Mouse (Mus musculus) embryonic facial prominence, embryonic 14.5 days (tissue): ENCODE data around the gene Zfp568. TPM values are rescaled to one million over a fixed set of nuclear protein-coding genes. Genes with fewer than 3 reads are reported as not detected.
A peak's percentile ranks its signal among the peaks of the same experiment; 100 is the strongest.

Experiments
- ATAC-seq: fragments of 200-750 bp; cut with Nextera tagmentation; 2 replicates; pipeline ENCODE4 v1.8.0; 2017; ENCODE audit warnings: low read depth, moderate number of reproducible peaks, moderate TSS enrichment
- DNase-seq: peaks from one replicate; pipeline ENCODE4 v3.0.0-alpha.2; 2015; ENCODE audit warnings: low spot score
- H3K27ac ChIP-seq: fragments of 300-500 bp; sonication (generic); replicated peaks from 2 replicates; pipeline ENCODE4 v1.5.1; 2014; ENCODE audit warnings: low read depth, mild to moderate bottlenecking, low read length, moderate library complexity
- H3K27me3 ChIP-seq: fragments of 300-500 bp; sonication (generic); replicated peaks from 2 replicates; pipeline ENCODE4 v1.6.1; 2014; ENCODE audit warnings: low read length; ENCODE audit not compliant: control insufficient read depth, insufficient read depth
- H3K36me3 ChIP-seq: fragments of 300-500 bp; sonication (generic); 2 replicates; pipeline ENCODE4 v1.6.1; 2014; ENCODE audit warnings: low read length, mixed read lengths; ENCODE audit not compliant: control insufficient read depth, insufficient read depth
- H3K4me1 ChIP-seq: fragments of 300-500 bp; sonication (generic); 2 replicates; pipeline ENCODE4 v1.6.1; 2014; ENCODE audit warnings: antibody characterized with exemption, low read length; ENCODE audit not compliant: control insufficient read depth, insufficient read depth
- H3K4me2 ChIP-seq: fragments of 300-500 bp; sonication (generic); 2 replicates; pipeline ENCODE4 v1.6.1; 2014; ENCODE audit warnings: low read depth, mild to moderate bottlenecking, low read length, moderate library complexity, mixed read lengths
- H3K4me3 ChIP-seq: fragments of 300-500 bp; sonication (generic); 2 replicates; pipeline ENCODE4 v1.5.1; 2014; ENCODE audit warnings: low read depth, mild to moderate bottlenecking, low read length
- H3K9ac ChIP-seq: fragments of 300-500 bp; sonication (generic); 2 replicates; pipeline ENCODE4 v1.6.1; 2014; ENCODE audit warnings: low read depth, mild to moderate bottlenecking, low read length, moderate library complexity, mixed read lengths
- H3K9me3 ChIP-seq: fragments of 300-500 bp; sonication (generic); 2 replicates; pipeline ENCODE4 v1.6.1; 2016; ENCODE audit warnings: low read length; ENCODE audit not compliant: control insufficient read depth
- WGBS: fragments of 180-500 bp; shearing (Covaris S2); extraction: QIAGEN DNeasy Blood & Tissue Kit; methylation state at CpG from one replicate; pipeline ENCODE4 v1.1.7; 2014; 5-methylcytosine and 5-hydroxymethylcytosine counted together
- polyA plus RNA-seq: library from polyadenylated mRNA; unstranded; fragments of >200 nt; fragmentation: Nextera tagmentation; extraction: Ambion mirVana; gene quantifications from 2 replicates; pipeline ENCODE4 v1.2.1, GENCODE M21; 2014

Gene Zfp568
- 29.5 and 29.9 TPM in 2 replicates for polyA plus RNA-seq

GRCm38 (mm10) chr7:29983690-29984380, at the start of gene Zfp568:
Zfp568 (plus strand) TSS chr7:29983955.
- under 1% methylated on average over 41 of the region's 62 CpGs for WGBS
- peak; percentile 96 for DNase-seq
- peak within 1 kb of the TSS; percentile 95 for H3K27ac ChIP-seq
- peak within 1 kb of the TSS; percentile 88 for H3K9ac ChIP-seq
- peaks cover 11% of the 10 kb centered on the region; the same call in 1 of the 2 replicates for H3K4me1 ChIP-seq
- H3K36me3 ChIP-seq = peaks cover 27% of the 10 kb centered on the region
- H3K4me2 ChIP-seq = peak within 1 kb of the TSS; percentile 75
- peak; percentile 92 for ATAC-seq
- H3K9me3 ChIP-seq = 0 out of 2 replicates have a peak, but pooled peaks cover 3% of the 10 kb centered on the region
- no peaks in the 10 kb centered on the region for H3K27me3 ChIP-seq
- H3K4me3 ChIP-seq = peak within 1 kb of the TSS; percentile 89

GRCm38 (mm10) chr7:29938856-29939255, 44.9 kb upstream of the Zfp568 start:
- H3K9me3 ChIP-seq = no peaks in the 10 kb centered on the region
- DNase-seq (no peak), ATAC-seq (no peak)
- H3K27ac ChIP-seq = no peak overlapping the region
- no peaks in the 10 kb centered on the region for H3K27me3 ChIP-seq
- no peaks in the 10 kb centered on the region for H3K4me1 ChIP-seq
- 70% methylated on average over 6 of the region's 6 CpGs for WGBS
- no peak overlapping the region for H3K4me3 ChIP-seq
- no peak overlapping the region for H3K4me2 ChIP-seq
- H3K36me3 ChIP-seq = peaks cover 71% of the 10 kb centered on the region
- H3K9ac ChIP-seq = no peak overlapping the region

- H3K27ac ChIP-seq = no peak overlapping the region
- ATAC-seq (no peak), DNase-seq (peak; percentile 1)
- 85% methylated on average over 11 of the region's 11 CpGs for WGBS
- H3K27me3 ChIP-seq = no peaks in the 10 kb centered on the region
- H3K4me2 ChIP-seq = no peak overlapping the region
- H3K9me3 ChIP-seq = no peaks in the 10 kb centered on the region
- no peak overlapping the region for H3K4me3 ChIP-seq
- H3K4me1 ChIP-seq = no peaks in the 10 kb centered on the region
- H3K36me3 ChIP-seq = peaks cover 55% of the 10 kb centered on the region
- no peak overlapping the region for H3K9ac ChIP-seq
These were observed 42.7 kb upstream of the Zfp568 start for GRCm38 (mm10) chr7:29941027-29941426.

GRCm38 (mm10) chr7:29942740-29943139, 41.0 kb upstream of the Zfp568 start:
- Histone ChIP-seq H3K36me3 (peaks cover 44% of the 10 kb centered on the region), H3K4me2 (no peak overlapping the region), H3K27ac (no peak overlapping the region), H3K4me1 (no peaks in the 10 kb centered on the region), H3K9ac (no peak overlapping the region), H3K27me3 (no peaks in the 10 kb centered on the region), H3K9me3 (no peaks in the 10 kb centered on the region), H3K4me3 (no peak overlapping the region)
- DNase-seq = no peak
- WGBS = 52% methylated on average over 2 of the region's 2 CpGs
- ATAC-seq = no peak

GRCm38 (mm10) chr7:29943720-29944119, 40.0 kb upstream of the Zfp568 start:
- DNase-seq (no peak), ATAC-seq (no peak)
- no peak overlapping the region for H3K9ac ChIP-seq
- 75% methylated on average over 2 of the region's 2 CpGs for WGBS
- no peak overlapping the region for H3K4me3 ChIP-seq
- H3K27me3 ChIP-seq = no peaks in the 10 kb centered on the region
- no peak overlapping the region for H3K4me2 ChIP-seq
- no peaks in the 10 kb centered on the region for H3K9me3 ChIP-seq
- no peak overlapping the region for H3K27ac ChIP-seq
- no peaks in the 10 kb centered on the region for H3K4me1 ChIP-seq
- H3K36me3 ChIP-seq = peaks cover 47% of the 10 kb centered on the region

- no peak overlapping the region for H3K27ac ChIP-seq
- DNase-seq (no peak), ATAC-seq (no peak)
- H3K4me2 ChIP-seq = no peak overlapping the region
- no peaks in the 10 kb centered on the region for H3K4me1 ChIP-seq
- 77% methylated on average over 2 of the region's 2 CpGs for WGBS
- H3K9me3 ChIP-seq = no peaks in the 10 kb centered on the region
- H3K9ac ChIP-seq = no peak overlapping the region
- no peaks in the 10 kb centered on the region for H3K27me3 ChIP-seq
- no peak overlapping the region for H3K4me3 ChIP-seq
- H3K36me3 ChIP-seq = peaks cover 50% of the 10 kb centered on the region
These were observed 39.6 kb upstream of the Zfp568 start for GRCm38 (mm10) chr7:29944201-29944600.

- H3K4me2 ChIP-seq = peak overlapping the region; percentile 55
- 0 out of 2 replicates have a peak, but pooled peaks cover 3% of the 10 kb centered on the region for H3K4me1 ChIP-seq
- no peak for ATAC-seq
- H3K9ac ChIP-seq = peak overlapping the region; percentile 95
- H3K36me3 ChIP-seq = peaks cover 28% of the 10 kb centered on the region
- H3K27me3 ChIP-seq = no peaks in the 10 kb centered on the region
- DNase-seq = peak; percentile 1
- H3K27ac ChIP-seq = peak overlapping the region; percentile 96
- 44% methylated on average over 10 of the region's 10 CpGs for WGBS
- no peaks in the 10 kb centered on the region for H3K9me3 ChIP-seq
- peak overlapping the region; percentile 73 for H3K4me3 ChIP-seq
These were observed 30.7 kb upstream of the Zfp568 start for GRCm38 (mm10) chr7:29953086-29953485.

GRCm38 (mm10) chr7:29953513-29954401, 30.0 kb upstream of the Zfp568 start, which contains the start of gene Zfp74:
Zfp74 (minus strand) TSS chr7:29954089.
- H3K4me2 ChIP-seq = peak within 1 kb of the TSS; percentile 55
- H3K36me3 ChIP-seq = peaks cover 23% of the 10 kb centered on the region
- peak within 1 kb of the TSS; percentile 73 for H3K4me3 ChIP-seq
- DNase-seq = peak; percentile 93
- peak within 1 kb of the TSS; percentile 96 for H3K27ac ChIP-seq
- peak; percentile 92 for ATAC-seq
- WGBS = under 1% methylated on average over 48 of the region's 52 CpGs
- 0 out of 2 replicates have a peak, but pooled peaks cover 3% of the 10 kb centered on the region for H3K4me1 ChIP-seq
- no peaks in the 10 kb centered on the region for H3K27me3 ChIP-seq
- H3K9ac ChIP-seq = peak within 1 kb of the TSS; percentile 95
- no peaks in the 10 kb centered on the region for H3K9me3 ChIP-seq
